Mouse (Mus musculus): Measurements from ENCODE around the gene Scamp5.

GRCm38 (mm10) chr9:57437896-57438614, 29.8 kb downstream of the Scamp5 start:
- TF ChIP-seq CTCF (IDR thresholded peaks at IDR 0.05; ENCODE audit: insufficient read depth, low read length) (no peak), POLR2A (IDR thresholded peaks at IDR 0.05; ENCODE audit: borderline replicate concordance, extremely low read depth, low read depth, low read length) (no peak)
